Mouse (Mus musculus) granulocyte monocyte progenitor cell, adult 5-6 weeks (primary cell): ENCODE measurements at regions not wholly inside any gene's neighbourhood (a gene's known extent, or its start where the extent isn't known, plus 50 kb on each side); places are given as distances from the start of the nearest gene placed in this dataset.

Experiments used
- ATAC-seq: replicated peaks from 2 replicates; pipeline ENCODE4 v1.8.0; 2016; ENCODE audit warnings: mild to moderate bottlenecking, moderate TSS enrichment, inconsistent platforms; ENCODE audit not compliant: poor library complexity, severe bottlenecking

DNA sequence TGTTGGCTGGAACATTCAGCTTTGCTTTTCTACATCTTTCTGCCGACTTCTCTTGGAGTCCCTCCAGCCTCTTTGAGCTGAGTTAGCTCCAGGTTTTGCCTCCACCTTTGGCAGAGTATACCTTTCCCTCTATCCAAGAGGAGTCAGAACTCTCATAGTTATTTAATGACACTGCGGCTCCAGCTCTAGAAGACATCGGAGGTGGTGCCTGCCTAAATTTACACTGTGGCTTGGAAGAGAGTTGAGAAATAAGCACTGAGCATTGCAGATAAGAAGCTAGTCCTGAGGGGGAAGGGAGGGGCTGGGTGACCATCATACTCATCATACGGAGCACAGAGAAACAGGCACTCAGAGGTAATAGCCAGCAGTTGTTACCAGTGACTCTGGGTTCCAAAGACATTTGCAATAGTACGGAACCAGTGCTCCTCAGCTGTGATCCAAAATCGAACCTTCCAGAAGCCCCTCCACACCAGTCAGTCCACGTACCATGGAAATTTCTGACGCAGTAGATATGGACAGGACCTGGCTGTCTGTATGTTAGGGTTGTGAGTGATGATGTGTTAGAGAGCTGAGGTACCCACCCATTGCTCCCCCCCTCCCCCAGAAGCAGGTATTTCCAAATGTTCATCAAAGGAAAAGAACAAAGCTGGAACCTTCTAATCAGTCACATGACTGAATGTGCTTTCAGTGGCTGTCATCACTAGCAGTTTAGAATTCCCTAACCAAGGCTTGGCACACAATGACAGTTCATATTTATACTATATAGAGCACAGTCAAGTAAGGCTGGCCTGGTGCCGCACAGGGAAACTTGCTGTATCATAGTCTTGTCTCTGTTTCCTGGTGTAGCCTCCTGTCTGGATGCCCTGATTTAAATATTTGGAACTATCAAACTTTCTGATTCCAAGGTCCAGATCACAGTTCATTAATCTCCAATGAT, 120.2 kb upstream of the Mpp6 start:
- ATAC-seq: no peak

DNA sequence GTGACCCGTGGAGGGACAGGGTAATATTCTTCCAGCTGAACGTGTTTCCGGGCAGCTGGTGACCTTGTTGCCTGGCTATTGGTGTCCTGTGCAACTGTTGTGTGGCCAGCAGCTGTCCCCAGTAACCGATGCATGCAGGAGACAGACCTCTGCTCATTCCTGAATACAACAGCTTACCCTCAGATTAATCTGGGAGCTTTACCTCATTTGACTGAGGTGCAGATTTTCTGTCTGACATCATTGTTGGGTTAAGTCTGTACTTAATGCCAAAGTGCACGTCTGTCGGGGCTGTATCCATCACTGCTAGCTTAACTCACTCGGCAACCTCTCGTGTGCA, 119.6 kb upstream of the Mpp6 start:
- no peak for ATAC-seq

DNA sequence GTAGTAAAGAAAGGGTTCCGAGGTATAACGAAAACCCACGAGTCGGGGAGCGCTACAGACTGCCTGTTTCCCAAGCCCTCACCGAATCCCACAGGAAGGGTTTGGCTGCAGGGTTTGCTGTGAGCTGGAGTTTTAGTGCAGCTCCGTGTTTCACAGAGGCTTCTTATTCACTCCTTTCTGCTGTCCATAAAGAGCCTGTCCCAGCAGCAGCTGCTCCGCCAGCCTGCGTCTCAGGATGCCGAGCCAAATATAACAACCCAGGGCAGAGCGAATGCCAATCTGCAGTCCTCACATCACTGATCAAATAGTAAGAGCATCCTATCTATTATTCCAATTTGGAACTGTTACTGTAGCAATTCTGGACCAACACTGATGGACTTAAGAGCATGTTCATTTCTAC, 110.7 kb upstream of the Mpp6 start:
- no peak for ATAC-seq

DNA sequence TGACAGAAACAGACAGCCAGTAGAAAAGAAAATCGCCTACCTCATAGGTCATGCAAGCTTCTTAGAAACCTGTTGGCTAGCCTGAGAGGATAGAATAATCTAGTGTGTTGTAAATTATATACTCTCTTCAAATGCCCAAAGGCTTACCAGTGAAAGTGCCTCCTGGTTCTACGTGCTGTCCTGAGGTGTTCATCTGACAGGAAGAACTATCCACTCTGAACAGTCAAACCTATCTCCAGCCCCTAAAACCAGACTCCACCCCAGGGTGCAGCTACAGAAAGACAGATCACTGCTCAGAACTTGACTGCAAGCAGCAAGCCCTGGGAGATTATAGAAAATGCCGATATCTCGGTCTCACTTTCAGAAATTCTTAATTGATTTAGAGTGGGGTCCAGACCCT, 102.0 kb upstream of the Mpp6 start:
- no peak for ATAC-seq

DNA sequence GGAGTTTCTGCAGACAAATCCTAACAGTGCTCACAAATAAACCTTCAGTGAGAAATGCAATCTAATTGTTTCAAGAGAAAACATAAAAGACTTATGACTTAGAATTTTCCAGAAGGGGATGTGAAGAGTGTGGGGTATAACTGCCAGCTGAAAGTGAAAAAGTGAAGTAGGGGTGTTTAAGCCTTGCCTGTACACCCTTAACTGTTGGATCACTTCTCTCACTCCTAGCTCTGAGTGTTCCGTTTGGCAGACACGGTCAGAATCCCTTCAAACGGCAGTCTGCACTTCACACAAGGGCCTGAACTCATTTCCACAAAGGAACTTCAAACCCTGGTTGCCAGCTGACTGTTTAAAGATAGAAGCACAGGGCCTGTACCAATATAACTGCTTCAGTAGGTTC, 101.2 kb upstream of the Mpp6 start:
- peak; percentile 74 for ATAC-seq

DNA sequence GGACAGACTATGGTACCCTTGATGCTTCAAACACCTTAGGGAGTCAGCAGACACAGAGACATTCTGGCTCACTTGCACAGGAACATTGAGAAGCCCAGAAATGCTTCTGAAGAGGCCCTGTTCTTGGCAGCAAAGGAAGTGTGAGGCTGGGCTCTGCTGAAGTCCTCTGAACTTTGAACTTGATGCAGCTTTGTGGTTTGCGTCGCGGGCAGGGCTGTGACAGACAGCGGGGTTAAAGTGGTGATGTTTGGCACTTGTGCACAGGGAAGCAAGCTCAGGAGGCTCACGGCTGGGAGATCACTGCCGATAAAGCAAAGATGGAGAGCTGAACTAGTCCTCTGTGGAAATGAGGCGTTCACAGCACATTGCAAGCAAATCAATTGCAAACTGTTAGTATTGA, 100.7 kb upstream of the Mpp6 start:
- peak; percentile 61 for ATAC-seq

DNA sequence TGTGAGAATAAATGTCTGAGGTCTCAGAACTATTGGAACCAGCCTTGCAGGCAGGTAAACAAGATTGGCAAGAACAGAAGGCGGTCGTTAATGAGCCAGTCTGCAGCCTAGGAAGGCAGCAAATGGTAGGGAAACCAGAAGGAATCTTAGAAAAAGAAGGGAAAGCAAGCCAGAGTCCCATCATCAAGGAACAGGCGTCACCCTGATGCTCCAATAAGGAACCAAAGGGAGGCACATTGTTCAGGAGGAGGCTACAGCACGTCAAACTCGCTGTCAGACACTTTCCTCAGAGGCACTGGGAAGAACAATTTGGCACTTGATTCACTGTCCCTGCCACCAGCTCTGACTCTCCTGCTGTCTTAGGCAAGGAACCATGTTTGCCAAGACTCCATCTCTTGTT, 100.2 kb upstream of the Mpp6 start:
- ATAC-seq: no peak

DNA sequence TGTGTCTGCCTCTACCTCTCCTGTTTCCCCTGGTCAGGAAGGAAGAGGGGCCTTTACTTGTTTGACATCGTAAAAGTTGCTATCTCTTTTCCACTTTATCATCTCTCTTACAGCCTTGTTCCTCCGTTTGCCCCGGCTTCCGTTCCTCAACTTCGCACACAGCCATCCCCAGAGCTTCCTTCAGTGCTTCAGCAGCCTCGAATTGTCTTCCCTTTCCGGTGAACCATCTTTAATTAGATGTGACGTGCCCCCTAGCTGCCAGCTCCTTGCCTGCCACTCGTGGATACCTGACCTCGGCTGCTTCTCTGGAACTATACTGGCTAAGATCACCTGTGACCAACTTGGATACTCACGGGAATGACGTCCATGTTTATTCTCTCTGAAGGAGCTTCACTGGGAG, 99.0 kb upstream of the Mpp6 start:
- ATAC-seq: no peak

DNA sequence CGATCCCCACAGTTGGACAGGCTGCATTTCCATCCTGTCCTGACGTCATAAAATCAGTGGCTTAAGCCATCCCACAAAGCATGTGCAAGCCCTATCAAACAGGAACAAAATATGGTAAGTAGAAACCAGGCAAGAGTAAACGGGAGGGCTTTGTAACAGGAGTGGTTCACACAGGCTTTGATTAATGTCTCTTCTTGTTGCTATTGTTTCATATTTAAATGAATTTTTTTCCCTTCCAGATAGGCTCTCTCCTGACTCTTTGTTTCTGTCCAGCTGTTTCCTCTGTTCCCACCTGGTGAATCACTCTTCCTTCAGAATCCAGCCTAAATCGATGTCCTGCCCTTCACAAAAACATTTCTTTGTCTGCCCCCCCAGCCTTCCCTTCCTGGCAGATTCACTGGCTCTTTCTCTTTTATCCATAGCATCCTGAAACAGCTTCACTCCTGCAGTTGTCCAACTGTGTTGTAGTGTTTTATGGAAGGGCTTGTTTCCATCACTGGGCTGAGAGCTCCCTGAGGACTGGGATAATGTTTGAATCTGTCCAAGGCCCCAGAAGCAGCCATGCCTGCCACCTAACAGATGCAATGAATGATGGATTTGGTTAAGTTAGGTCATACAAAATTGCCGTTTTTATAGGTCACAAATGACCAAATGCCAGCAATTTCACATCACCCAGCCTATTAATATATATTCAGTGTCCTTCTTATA, 98.1 kb upstream of the Mpp6 start:
- no peak for ATAC-seq

DNA sequence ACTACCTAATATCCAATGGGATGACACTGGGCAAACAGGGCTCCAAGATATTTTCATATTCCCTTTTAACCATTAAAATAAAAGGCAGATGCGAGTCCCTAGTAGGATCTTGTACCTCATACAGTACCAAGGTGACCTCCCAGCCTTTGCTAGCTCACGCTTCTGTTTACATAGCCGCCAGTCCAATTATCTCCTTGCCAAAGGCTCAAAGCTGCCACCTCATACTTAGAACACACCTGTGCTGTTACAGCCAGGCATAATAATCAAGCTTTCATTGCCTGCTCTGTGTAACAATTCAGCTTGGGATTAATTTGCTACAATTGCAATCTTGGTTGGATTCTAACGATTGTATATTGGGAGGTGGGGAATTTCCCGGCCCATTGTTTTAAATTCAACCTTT, 97.0 kb upstream of the Mpp6 start:
- no peak for ATAC-seq

DNA sequence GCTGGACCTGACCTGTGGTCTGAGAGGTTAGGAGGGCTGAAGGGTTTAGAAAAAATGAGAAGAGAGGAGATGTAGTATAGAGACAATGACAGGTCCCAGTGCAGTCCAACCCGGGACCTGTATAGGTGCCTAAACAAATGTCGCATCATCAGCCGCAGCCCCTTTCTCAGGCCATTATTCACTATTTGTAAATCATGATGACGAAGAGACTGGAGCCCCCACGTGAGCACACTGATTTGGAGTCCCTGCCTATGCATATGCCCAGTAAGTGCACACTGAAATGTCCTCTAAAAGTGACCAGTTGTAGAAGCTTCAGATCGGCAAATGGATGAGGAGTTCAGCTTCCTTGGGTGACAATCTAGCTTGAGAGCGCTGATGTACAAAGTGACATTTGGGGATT, 96.2 kb upstream of the Mpp6 start:
- no peak for ATAC-seq

DNA sequence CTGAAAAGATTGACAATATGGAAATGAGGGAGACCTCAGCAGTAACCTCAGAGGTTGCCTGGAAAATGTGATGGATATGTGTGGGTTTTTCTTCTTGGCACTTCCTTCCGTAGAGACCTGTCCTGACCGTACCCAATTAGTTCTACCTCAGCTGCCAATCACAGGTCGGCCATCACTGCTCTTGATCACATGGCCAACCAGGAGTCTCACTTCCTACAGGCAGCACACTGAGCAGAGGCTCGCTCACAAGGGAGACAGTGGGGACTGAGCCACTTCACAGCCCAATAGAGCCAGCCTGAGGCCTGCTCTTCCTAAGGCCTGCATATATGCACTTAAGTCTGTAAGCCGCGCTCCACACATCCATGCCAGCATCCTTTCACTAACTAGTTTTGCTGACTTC, 82.1 kb upstream of the Mpp6 start:
- no peak for ATAC-seq

DNA sequence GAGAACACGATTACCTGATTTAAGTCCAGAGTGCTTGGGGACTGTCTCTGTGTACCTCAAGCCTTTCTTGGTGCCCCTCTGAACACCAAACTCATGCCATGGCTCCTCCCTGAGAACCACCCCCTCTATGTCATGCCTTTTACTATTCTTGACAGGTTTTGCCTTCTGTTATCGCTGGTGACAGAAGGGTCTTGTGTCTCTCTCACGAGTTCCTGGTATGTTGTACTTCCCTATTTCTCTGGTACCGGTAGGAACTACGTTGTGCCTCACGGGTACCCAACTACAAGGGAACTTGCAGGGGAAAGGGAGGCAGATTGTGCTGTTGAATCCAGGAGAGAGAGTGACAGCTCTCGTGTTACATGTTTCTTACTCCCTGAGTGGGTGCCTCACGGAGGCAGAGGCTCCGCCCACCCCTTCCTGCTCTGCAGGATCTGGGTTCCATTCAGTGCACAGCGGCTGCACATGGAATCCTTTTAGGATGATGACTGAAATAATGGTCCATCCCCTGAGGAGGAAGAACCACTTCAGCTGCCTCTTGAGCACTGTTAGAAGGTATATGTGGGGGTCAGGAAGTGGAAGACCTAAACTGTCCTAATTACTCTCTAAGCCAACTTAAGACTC, 80.0 kb upstream of the Mpp6 start:
- ATAC-seq: peak; percentile 90

DNA sequence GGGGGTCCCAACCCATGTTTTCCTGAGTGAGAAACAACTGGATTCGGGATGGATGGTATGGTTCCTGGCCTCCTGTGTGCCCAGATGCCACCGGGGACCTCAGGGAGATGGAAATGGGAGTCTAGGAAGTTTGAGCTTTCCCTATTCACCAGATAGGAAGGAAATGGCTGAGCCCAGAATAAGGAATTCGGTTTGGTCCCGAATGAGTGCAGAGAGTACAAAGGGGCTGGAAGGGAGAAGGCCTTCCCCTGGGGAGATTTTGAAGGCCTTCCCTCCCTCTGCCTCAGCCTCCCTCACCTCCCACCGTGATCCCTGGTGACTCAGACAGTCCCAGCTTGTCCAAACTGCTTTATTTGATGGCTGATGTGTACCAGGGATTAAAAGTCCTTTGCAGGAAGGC, 78.7 kb upstream of the Mpp6 start:
- no peak for ATAC-seq

DNA sequence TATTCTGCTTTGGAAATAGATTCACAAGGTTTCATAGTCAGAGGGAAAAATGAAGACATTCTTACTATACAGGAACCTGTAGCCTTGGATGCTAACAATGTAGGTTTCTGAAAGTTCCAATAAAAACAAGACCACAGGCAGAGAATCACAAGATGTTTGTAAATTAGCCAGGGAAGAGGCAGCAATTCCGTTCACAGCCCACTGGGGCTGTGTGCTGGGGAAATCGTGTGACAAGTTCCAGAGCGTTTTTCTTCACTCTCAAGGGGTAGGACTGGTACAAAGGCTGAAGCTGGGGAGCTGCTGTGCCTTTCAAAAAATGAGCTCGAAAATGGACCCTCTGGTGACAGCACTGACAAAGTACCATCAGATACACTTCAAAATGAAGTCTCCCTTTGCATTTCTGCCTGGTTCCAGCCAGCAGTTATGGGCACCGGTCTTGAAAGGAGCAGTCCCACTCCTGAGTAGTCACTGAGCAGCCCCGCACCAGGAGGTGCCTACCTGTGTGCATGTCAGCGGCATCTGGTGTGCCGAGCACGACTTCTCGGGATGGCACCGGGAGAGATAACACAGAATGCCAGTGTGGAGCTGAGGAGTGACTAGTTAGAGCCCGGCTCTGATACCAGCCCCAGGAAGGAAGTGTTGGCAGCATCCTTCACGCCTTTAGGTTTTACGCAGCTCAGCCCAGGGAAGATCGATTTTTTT, 77.0 kb upstream of the Mpp6 start:
- no peak for ATAC-seq

DNA sequence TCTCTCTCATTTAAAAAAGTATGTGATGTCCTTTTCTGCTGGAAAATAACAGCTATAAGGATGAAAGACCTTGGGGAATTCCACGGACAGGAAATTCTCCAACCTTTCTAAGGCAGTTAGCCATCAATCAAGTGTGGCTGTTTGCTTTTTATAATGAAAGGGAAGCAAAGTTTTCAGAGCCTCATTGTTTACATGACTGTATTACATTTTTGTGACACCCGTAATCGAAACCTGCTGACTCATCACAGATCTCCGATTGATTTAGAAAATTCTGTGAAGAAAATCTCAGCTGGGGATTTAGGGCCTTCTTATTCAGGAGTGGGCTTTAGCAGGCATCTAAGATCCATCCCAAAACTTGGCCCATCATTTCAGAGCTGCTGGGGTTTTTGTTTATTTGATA, 72.4 kb upstream of the Mpp6 start:
- no peak for ATAC-seq

DNA sequence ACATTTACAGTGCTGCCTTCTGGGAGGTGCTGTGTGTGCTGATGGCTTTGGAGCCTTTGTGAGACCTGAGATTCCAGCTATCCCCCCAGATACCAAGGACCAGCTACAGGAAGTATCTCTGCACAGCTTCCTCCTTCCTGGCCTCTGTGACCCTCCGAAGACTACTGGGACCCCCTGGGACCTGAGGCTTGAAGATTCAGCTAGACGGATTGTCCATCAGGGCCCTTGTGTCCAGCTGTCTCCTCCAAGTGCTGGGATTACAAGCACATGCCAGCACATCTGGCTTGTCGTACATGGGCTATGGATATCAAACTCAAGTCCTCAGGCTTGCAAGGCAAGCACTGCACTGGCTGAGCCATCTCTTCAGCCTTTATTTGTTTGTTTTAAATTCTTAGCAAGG, 71.7 kb upstream of the Mpp6 start:
- ATAC-seq: no peak

DNA sequence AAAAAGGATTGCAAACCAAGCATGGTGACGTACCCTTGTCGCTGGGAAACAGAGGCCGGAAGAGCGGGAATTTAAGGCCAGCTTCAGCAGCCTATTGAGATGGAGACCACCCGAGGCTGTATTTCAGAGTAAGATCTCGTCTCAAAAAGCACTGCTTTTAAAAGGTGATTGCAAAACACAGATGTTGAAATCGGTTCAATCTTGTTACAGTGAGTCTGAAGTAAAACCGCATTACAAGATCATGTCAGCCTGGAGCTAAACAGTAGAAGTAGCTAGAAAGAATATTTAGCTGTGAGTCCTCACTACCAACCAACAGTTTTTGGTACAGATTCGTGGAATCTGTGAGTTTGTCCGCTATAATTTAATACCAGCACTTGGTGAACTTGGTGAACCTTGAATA, 69.0 kb upstream of the Mpp6 start:
- peak; percentile 65 for ATAC-seq

DNA sequence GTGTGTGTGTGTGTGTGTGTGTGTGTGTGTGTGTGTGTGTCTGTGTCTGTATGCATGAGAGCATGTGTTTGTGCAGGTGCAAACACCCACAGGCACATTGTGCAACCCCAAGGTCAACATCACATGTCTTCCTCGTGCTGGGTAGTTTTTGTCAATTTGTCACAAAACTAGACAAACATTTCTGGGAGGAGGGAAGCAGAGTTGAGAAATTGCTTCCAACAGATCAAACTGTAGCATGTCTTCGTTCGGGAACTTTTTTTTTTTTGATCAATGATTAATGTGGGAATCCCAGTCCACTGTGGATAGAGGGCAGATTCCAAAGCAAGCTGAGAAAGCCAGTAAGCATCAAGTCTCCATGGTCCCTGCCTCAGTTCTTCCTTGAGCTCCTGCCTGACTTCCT, 67.9 kb upstream of the Mpp6 start:
- ATAC-seq: peak; percentile 53

DNA sequence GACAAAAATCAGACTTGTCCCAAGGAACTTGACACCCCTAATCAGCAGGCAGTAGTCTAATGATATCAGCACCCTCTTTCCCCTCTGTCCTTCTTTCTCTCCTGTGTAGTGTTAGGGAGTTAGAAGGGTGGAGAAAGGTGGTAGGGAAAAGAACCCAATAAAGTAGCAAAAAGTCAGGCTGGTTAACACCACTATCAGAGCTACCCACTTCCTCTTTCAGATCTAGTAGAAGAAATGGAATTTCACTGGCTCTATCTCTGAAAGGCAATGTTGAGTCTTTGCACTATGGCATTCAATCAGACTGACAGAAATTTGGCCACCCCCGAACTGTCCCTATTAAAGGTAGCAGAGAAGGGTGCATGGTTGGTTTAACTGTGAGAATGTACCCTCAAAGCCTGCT, 65.9 kb upstream of the Mpp6 start:
- ATAC-seq: peak; percentile 51; the same call in 1 of the 2 replicates

DNA sequence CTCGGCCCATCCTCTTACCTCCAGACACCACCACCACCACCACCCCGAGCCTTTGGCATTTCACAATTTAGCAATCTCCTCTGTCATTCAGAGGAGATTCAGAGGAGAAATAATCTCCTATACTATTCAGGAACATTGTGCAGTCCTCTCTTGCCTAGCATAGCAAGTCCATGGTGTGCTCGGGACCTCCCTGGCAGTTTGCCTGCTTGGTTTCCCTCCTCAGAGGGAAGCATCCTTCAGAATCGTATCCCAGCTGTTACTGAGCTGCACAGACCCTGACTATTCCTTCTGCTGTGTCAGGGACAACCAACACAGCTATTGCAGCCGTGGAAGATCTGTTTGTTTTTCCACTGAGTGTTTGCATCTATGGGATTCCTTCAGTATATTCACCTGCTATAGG, 63.3 kb upstream of the Mpp6 start:
- ATAC-seq: no peak
